Mouse (Mus musculus) layer of hippocampus, adult 6 months (tissue): ENCODE data around the gene Naa20. TPM values are rescaled to one million over a fixed set of nuclear protein-coding genes. Genes with fewer than 3 reads are reported as not detected.

Source experiments
- long read RNA-seq, 2 experiments: library from polyadenylated mRNA; unstranded; transcript quantifications; one replicate each; pipeline ENCODE4 v2.0.0; 2019 to 2020
- microRNA-seq: library from miRNA; unstranded; fragments of <30 nt; microRNA quantifications from one replicate; pipeline ENCODE4 v1.2.0, GENCODE M21; 2020
- polyA plus RNA-seq: library from polyadenylated mRNA; unstranded; fragments of <200 nt; fragmentation: Nextera tagmentation; gene quantifications from 2 replicates; pipeline ENCODE4 v1.2.3, GENCODE M21; 2021

Gene Naa20
- polyA plus RNA-seq = 123 and 141 TPM in 2 replicates
- long read RNA-seq, experiment 1, transcript Naa20-201 (6 exons, 1,172 nt) = minor isoform, 11 of 114 reads
- long read RNA-seq, experiment 1, transcript Naa20-202 (6 exons, 1,142 nt) = major isoform, 91 of 114 reads
- long read RNA-seq, experiment 1, partial matches to known transcripts = 2 of 114 reads
- long read RNA-seq, experiment 1, other reads (novel, unspliced or antisense) = 10 of 114 reads
- long read RNA-seq, experiment 2, transcript Naa20-201 (6 exons, 1,172 nt) = minor isoform, 19 of 111 reads
- long read RNA-seq, experiment 2, transcript Naa20-202 (6 exons, 1,142 nt) = major isoform, 77 of 111 reads
- long read RNA-seq, experiment 2, partial matches to known transcripts = 1 of 111 reads
- long read RNA-seq, experiment 2, other reads (novel, unspliced or antisense) = 13 of 111 reads

DNA sequence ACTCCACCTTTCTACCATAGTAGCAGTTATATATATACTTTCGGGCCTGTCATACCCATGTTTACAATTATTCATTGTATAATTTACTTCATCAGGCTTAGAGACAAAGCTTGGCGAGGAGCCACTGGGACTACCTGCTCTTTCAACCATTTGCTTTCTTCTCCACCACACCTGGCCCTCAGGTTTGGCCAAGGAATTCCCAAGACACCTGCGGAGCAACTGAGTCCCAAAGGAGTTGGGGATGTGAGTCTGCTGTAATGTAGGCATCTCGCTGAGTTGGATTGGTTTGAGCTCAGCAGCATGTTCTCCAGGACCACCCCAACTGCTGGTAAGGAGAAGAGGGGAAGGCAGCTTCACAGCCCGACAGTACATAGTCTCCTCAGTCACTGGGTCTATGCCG is at the start of gene Naa20:
TSS of gene Naa20 (plus strand) at position 239 of the 400 bp plus-strand sequence.

DNA sequence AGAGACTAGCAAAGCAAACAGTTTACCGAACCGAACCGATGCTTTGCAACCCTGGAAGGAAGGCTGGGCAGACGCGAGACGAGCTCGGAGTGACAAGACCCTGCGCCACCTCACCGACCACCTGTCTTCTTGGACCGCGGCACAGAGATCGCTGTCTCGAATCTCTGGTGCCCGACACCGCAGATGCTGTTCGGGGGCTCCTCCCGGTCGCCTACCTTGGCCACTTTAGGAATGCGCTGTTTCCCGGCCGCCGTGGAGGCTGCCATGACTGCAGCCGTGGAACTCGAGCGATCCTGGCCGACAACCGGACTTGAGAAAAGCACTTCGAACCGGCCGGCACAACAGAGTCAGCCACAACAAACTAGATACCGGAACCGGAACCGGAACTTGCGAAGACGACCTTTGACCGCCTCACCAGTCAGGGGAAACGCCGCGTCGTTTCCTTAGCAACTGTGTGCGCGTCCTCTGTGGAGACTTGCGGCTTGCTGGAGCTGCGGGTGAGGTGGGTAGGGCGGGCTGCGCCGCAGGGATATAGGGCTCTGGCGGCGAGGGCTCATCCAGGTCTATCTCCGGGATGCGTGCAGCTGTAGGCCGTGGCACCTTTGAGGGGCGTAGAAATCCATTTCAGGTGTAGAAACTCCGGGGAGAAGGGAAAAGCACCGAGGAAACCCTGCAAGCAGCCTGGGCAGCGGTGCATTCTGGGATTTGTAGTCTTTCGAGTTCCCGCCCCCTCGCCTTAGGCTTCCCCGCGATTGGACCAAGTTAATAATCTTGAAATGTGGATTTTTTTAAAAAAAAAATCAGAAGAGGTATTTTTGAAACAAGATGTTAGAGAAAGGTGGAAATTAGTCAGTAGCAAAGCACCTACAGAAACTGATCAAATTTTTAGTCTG is 32.7 kb downstream of the Naa20 start, which contains the start of the genes Cfap61 and Crnkl1:
TSS of gene Cfap61 (plus strand) at position 446 of the 893 bp plus-strand sequence.
TSS of gene Crnkl1 (minus strand) at position 676 of the 893 bp plus-strand sequence.

Small RNA genes within 50 kb of the gene (microRNA-seq; reads per million reads assigned to microRNA genes)
- not detected for gene Gm25026

Other genes with a start within 250 kb of the Naa20 start
- gene Rin2, start 226.9 kb upstream of the Naa20 start, polyA plus RNA-seq = 8.7 and 12.7 TPM in 2 replicates
- 2.5 and 2.8 TPM in 2 replicates for gene Cfap61, start 32.7 kb downstream of the Naa20 start, polyA plus RNA-seq
- gene Crnkl1, start 32.9 kb downstream of the Naa20 start, polyA plus RNA-seq = 16.9 and 19.7 TPM in 2 replicates